Mouse (Mus musculus) neutrophil, adult 65 days (primary cell): Measurements from ENCODE around the gene Skp2. TPM values are rescaled to one million over a fixed set of nuclear protein-coding genes. Genes with fewer than 3 reads are reported as not detected.

Experiments used
- total RNA-seq: library from RNA; stranded (reverse); gene quantifications from 2 replicates; pipeline ENCODE4 v1.2.4, GENCODE M21; 2023

Skp2 gene
- 4.1 and 6.4 TPM in 2 replicates for total RNA-seq

GRCm38 (mm10) chr15:9155325-9155724, at the start of gene Skp2:
TSS of gene Skp2 (minus strand) at chr15:9155425.

DNA sequence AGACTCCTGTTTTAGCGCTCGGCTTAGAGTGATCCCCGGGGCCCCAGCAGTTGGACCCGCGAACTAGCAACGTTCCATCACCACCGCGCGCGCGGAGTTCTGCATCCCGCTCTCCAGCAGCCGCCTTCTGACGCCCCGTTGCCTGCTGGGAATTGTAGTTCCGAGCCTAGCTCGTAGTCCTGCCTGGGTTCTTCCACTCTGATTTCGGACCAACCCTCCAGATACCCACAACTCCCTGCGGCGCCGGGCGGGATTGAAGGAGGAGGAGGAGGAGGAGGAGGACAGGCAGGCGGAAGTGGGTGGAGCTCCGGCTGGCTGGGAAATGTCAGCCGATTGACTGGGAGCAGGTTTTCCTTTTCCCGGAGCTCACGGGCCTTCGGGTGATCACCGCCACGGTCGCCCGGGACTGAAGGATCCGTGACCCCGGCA, 15.0 kb downstream of the Skp2 start, which contains the start of gene Lmbrd2:
Lmbrd2 (plus strand) TSS at position 299 of the 429 bp plus-strand sequence.

GRCm38 (mm10) chr15:9070912-9071555, 84.2 kb downstream of the Skp2 start, which contains the start of gene Nadk2:
TSS of gene Nadk2 (plus strand) at chr15:9071260.

Other genes with a start within 250 kb of the Skp2 start
- gene Ranbp3l, start 187.5 kb downstream of the Skp2 start, total RNA-seq = not detected in 2 replicates
- 22.7 and 23.0 TPM in 2 replicates for gene Nadk2, start 84.2 kb downstream of the Skp2 start, total RNA-seq
- gene Lmbrd2, start 14.9 kb downstream of the Skp2 start, total RNA-seq = 7.0 and 9.3 TPM in 2 replicates
- gene Ugt3a1, start 121.5 kb upstream of the Skp2 start, total RNA-seq = not detected in 2 replicates
- gene Ugt3a2, start 180.1 kb upstream of the Skp2 start, total RNA-seq = not detected in 2 replicates